Mouse (Mus musculus): ENCODE measurements around the gene Grm5. TPM values are rescaled to one million over a fixed set of nuclear protein-coding genes. Genes with fewer than 3 reads are reported as not detected.

Grm5 gene
- 1 to 10 TPM in 1 of 2 experiments, under 1 TPM in 1; 0.14 to 1.3 TPM for total RNA-seq (2021)
- long read RNA-seq, experiment 1 = 0 reads
- long read RNA-seq, experiment 2 = 0 reads

DNA sequence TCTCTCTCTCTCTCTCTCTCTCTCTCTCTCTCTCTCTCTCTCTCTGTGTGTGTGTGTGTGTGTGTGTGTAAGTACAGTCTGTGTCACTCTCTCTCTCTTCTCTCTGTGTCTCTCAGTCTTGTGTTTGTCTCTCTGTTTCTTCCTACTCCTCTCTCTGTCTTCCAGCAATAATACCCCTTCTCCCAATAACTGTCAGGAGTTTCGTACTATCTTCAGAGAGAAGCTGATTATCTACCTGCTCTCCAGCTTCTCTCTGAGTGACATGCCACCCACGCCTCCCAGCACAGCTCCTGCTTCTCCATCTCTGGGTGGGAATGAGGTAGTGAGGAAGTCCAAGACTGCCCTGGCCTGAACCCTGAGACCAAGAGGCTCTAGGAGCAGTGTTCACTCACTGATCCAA, at the start of gene Grm5:
TSS of gene Grm5 (plus strand) at position 301 of the 400 bp plus-strand sequence.
- no peak for DNase-seq (ENCODE audit: low spot score in 2 of 2)

DNA sequence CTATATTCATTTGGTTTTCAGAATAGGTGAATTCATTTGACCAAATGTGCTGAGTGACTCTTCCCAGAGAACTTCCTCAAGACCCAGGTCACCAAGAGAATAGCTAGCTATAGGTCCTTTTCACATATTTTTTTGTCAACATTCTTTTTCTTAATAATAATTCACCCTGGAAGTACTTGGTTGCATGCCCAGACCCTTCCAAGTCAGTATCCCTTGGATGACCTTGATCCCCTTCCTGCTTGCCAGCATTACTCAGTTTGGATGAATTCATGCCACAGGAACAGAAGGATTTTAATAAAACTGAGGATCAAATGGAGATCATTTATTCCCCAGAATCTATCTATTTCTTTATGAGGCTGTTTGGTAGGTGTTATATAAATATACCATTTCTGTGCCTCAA, 44.9 kb upstream of the Grm5 start:
- DNase-seq (ENCODE audit: low spot score in 2 of 2) = no peak

DNA sequence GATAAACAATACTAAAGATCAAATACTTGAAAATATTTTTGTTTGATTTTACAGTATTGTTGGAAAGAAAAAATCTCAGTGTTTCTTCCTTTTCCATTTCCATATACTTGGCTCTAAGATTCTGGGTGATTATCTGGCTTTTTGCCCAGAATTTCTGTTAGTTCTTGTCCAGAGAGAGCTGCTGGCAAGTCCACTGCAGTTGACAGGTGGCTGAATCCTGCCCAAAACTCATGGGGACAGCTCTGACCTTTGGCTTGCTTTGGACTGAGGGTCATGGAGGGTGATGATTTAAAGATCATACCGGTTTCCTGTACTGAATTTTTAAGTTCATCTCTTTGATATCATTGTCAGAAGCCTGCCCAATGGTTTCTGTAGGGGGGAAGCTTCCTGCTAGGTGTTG, 18.7 kb upstream of the Grm5 start:
- no peak for DNase-seq (ENCODE audit: low spot score in 2 of 2)

DNA sequence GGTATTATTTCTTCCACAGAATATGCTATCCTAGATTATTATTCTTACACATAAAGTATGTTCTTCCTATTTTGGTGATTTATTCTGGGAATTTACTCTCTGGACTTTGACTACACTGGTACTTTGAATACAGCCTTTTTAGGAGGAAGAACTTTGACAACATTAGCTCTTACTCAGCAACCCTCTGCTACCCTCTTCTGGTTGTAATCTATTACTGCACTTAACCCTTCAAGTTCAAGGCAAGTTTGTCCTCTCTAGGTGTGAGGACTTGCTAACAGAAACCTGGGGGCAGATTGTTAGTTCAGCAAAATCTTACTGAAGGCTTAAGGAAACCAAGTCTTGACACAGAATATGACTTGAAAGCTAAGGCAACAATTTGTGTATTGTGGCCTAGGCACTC, 17.5 kb upstream of the Grm5 start:
- no peak for DNase-seq (ENCODE audit: low spot score in 2 of 2)

DNA sequence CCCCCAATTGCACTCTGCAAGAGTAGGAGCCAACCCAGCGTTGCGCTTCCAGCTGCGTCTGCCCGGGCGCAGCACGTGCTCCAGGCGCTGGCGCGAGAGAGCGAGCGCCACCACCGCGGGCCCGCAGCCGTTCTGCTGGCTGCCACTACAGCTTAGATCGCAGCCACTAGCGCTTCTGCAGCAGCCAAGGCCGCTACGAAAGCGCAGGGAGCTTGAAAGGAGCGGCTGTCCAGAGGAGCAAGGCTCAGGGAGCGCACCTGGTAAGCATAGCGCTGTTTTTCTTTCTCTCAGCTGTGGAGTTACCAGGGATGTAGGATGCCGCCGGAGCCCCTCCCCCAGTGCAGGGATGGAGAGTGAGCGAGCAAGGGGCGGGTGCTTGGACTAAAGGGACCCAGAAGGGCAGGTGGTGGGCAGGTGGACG, 323 bp downstream of the Grm5 start:
- DNase-seq (ENCODE audit: low spot score in 2 of 2) = peak in 1 of 2 experiments; percentile 4

DNA sequence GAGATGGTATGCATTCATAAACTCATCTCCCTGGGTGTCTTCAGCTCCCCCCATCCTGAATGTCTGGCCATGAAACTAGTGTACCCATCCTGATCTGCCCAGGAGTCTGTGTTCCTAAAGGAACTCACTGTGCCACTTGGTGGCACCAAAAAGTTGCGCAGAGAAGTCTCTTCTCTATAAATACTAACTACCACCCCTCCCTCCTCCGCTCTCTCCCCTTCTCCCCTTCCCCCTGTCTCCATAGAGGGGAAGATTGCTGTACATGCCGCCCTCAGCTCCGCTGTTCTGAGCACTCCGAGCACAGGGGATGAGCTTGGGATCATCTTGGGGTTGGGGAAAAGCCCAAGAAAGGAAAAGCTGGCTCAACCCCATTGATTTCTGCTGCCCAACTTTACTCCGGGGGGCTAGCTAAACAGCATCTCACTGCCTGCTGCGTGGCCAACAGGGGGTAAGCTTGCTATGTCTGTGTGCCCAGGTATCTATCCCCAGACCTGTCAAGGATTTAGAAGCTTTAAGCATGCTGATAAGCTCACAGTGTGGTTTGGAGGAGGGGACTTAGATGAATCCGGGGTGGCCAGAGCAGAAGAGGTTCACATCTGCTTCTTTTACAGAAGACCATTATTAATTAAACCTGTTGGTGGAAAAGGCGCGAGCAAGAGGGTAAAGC, 2.4 kb downstream of the Grm5 start:
- no peak for DNase-seq (ENCODE audit: low spot score in 2 of 2)

DNA sequence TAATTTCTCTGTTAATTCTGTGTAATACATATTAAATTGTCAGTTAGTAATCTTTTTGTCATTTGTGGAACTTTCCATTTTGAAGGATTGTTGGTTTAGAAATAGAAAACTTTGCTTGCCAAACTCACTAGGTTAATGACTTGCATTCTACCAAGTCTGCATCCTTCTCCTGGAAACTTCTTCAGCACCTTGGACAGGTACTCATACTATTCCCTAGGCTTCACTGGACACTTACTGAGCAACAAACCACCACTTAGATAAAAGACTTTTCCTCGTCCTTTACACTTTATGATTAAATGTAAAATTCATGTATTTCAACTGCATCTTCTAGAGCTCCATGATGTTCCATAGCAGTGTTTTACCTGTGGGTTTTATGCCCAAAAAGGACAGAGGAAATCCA, 4.0 kb downstream of the Grm5 start:
- DNase-seq (ENCODE audit: low spot score in 2 of 2) = no peak

DNA sequence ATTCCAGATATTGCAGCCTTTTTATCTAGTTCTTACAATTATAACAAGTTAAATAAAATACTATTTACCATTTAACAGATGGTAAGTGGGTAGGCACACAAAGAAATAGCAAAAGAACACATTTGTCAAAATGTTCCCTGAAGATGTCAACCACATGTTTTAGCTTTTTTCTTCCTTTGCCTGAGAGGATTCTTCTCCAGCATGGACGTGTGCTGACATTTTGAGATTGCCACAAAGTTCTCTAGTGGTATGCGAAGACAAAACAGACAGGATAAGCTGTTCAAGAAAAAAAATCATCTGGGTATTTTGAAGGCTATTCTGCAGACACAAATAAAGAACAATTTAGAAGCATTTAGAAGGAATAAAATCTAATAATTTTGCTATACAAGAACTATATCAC, 42.3 kb downstream of the Grm5 start:
- no peak for DNase-seq (ENCODE audit: low spot score in 2 of 2)

DNA sequence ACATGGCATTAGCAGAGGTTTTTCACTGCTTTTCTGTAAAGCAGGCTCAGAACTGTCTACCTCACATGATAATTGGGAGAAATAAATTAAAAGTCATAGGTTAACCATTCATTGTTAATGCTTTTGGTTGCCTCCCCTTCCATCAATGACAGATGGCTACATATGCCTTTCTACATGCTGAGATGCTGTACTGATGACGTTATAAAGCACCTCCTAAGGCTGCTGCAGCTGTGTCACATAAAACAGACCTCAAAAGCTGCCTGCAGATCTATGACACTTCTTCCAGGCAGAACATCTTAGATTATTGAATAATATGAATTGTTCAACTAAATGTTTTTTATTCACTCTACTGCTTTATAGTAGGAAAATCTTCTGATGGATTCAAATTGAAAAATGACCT, 51.6 kb downstream of the Grm5 start:
- DNase-seq (ENCODE audit: low spot score in 2 of 2) = no peak

DNA sequence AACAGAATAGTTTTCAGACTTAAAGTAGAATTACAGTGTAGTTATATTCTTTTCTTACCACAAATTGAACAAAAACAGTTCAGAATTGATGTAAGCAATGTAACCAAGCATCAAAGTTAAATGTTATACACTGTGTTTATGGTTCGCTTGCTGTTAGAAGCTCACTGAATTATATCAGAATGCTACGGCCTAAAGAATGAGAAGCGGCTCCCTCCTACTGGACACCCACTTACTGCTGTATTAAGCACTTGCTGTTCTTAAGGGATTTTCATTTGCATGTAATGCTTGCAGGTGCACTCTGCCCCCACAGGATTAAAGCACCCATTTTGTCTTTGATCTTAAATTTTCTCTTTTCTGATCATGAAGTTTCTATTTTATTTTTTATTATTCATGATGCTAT, 66.6 kb downstream of the Grm5 start:
- no peak for DNase-seq (ENCODE audit: low spot score in 2 of 2)

DNA sequence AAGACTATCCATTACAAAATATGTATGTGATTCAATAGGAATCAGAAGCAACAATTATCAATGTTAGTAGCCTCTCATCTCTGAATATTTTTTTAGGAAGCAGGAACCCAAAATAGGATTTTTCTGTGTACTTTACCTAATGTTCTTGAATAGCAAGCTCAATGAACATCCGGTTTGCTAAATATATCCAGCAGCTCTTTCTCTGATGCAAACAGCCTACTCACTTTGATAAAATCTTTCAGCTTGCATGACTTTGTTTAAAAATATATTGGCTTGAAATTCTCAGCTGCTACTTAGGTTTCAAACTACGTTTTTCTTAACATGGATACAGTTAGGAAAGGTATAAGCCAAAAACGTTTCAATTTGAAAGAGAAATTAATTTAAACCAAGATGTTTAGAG, 77.8 kb downstream of the Grm5 start:
- no peak for DNase-seq (ENCODE audit: low spot score in 2 of 2)

DNA sequence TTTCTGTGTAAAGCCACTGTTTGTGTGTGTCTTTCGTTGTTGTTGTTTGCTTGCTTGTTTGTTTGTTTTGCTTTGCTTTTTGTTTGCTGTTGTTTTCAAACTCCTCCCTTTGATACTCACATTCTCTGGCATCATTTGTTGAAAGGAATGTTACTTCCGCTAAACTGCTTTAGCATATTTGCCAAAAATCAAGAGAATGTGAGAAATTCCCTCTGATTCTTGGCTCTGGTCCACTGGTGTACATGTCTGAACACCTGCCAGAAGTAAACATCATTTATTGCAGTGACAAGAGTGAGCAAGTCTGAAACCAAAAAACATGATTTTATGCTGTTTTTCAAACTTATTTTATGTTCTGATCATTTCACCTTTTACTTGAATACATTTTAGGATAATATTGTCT, 80.1 kb downstream of the Grm5 start:
- DNase-seq (ENCODE audit: low spot score in 2 of 2) = no peak

DNA sequence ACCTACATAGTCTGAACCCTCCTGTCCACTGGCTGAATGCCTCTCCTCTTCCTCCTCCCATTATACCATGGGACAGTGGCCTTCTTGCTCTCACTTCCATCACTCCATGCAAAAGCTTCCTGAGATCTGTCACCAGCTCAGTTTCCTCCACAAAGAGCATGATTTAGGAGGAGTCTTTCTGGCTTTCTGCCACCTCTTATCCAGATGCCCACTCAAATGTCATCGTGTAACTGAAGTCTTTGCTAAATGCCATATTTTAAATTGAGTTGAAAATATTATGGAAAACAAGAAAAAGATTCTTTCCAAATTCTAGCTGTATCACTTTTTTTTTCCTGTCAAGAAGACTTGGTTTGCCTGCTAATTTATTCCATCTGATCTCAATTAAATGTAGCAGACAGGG, 132.4 kb downstream of the Grm5 start:
- no peak for DNase-seq (ENCODE audit: low spot score in 2 of 2)

DNA sequence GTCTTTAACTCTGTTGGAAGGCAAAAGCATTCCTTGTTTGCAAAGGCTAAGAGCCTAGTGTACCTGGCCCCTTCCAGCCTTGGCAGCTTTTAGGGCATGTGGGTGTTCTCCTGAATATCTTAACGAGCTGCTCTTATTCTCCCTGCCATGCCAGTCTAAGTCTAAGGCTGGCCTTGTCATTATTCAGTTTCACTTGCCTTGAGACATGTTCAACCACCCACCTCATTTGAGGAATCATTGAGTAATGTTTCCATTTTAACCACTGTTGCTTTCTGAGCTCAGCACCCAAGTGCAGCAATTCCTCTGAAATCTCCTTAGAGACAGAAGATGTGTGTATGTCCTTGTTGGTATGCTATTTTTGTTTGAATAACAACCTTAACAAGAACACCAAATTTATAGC, 134.7 kb downstream of the Grm5 start:
- no peak for DNase-seq (ENCODE audit: low spot score in 2 of 2)

DNA sequence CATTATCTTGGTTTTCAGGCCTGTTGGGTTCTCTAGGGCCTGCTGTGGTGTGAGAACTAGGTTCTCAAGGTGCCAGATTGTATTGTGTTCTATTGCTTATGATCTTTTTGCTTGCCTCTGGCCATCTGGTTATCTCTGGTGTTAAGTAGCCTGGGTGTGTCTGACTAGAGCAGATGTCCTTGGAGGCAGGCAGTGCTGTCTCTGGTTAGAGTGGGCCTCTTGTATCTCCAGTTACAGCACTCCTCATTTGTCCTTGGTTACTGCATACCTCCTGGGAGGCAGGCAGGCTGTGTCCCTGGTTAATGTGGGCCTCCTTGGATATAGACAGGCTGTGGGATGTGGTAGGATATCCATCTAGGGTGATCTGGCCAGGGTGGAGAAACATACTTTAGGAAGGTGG, 150.5 kb downstream of the Grm5 start:
- DNase-seq (ENCODE audit: low spot score in 2 of 2) = no peak

DNA sequence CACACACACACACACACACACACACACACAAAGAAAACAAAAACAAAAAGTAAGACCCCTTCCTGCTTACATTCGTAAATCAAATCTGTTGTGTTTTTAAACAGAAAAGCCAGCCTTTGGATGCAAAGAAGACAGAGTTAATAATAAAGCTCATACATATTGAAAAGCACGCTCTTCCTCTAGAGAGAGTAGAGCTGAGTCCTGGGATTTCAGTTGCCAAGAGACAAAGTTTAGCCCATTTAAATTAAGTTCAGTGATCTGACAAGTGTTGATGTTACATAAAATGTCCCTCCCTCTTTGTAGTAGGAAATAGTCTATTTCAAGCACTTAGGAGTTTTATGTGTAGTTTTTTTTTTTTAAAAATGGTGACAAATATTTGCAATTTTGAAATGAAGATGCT, 178.0 kb downstream of the Grm5 start:
- DNase-seq (ENCODE audit: low spot score in 2 of 2) = no peak

DNA sequence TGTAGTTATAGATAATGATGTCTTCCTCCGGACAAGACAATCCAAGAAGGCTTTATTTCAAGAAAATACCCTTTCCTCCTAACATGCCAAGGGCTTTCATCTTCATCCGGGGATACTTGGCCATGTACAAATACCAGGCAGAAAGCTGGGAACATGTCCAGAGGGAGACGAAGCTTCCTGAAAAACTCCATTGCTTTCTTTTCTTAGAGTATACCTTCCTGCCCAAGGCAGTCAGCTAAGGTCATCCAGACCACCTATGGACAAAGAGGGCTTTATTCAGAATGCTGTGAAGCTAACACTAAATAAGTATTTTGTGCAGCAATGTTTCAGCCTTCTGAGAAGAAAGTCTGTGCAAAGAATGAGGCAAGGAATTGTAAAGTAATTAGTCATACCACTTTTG, 178.4 kb downstream of the Grm5 start:
- no peak for DNase-seq (ENCODE audit: low spot score in 2 of 2)

DNA sequence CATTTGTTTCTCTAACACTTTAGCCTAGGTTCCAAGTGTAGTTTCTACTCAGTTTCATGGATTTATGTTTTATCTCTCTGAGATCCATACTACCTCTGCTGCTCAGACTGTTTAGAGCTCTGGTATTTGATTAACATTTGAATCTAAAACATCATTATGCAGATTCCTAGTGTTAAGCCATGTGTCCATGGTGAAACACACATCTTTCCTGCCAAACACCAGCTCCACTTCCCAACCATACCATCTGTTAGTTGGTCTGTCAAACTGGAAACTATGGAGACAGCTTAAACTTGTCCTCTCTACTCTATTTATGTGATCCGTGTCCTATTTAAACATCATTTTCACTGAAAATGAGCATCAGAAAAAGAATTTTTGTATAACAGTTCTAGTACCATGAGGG, 203.6 kb downstream of the Grm5 start:
- no peak for DNase-seq (ENCODE audit: low spot score in 2 of 2)

DNA sequence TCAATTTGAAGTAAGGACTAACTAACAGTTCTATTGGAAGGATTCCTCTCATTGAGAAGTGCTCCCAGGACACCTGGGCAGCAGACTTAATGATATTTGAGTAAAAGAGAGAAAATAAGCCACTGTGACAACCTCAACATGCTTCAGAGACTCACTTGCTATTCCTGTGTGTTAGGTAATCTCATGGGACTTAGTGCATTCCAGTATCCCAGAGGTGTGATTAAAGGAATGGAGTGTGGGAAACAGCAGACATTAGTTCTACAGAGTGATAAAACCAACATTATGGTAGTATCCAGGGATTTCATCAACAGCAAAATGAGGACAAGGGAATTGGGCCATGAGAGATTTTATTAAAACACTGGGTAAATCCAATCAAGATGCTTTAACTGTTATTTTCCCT, 205.0 kb downstream of the Grm5 start:
- DNase-seq (ENCODE audit: low spot score in 2 of 2) = no peak

DNA sequence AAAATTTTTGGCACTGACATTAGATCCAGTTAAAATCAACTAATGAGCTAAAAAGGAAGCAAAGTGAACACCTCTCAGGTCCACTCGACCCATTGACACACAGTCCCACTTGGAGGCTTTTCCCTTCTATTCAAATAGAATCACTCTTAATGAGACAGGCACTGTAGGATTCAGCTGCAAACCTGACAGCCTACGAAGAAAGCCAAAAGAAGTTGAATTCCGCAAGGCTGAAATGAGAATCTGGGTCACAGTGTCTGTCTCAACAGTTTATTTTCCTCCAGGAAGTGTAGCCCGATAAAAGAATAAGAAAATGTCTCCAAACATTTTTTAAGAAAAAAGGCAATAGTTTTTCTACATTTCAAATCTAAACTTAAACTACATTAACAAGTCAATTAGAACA, 209.9 kb downstream of the Grm5 start:
- DNase-seq (ENCODE audit: low spot score in 2 of 2) = no peak

DNA sequence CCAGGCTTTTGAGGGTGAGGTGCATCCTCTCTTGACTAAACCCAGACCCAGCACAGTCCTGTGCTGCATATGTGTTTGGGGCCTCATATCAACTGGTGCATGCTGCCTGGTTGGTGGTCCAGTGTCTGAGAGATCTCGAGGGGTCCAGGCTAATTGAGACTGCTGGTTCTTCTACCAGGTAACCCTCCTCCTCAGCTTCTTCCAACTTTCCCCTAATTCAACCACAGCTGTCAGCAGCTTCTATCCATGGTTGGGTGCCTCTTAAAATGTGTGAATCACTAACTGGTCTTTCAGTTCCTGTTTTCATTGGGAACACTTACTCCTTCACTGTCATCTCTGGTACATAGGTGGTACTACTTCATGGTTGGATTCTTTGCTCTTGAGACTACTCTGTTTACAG, 240.9 kb downstream of the Grm5 start:
- no peak for DNase-seq (ENCODE audit: low spot score in 2 of 2)

DNA sequence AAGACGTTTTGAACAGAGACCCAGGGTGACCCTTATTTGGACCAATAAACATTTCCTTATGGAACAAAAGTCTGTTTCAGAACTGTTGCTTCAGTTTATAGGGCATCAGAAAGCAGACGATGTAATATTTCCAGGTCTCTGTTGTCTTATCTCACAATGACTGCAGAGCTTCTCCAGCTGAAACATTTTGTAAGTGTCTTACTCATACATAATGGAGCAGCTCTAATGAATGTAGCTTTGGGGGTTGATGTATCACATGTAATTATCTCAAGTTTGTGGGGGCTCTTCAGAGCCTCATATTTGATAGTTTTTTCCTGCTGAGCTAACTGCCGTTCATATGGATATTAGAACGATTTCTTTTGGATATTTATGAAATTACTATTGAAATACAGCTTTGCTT, 250.7 kb downstream of the Grm5 start:
- DNase-seq (ENCODE audit: low spot score in 2 of 2) = no peak

DNA sequence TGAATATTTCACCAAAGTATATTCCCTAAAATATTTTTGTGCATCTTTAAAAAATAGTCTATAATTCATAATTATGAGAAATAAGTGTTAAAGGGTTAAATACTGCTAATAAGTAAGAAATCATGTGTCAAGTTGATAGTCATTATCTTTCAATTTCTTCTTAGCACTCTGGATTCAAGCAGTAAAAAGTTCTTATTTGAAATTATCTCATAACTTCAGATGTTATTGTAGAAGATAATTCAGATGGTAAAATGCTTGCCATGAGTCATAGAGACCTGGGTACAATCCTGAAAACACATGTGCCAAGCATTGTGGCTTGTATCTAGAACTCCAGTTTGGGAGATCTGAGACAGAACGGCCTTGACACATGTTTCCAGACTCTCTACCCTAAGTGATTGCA, 254.6 kb downstream of the Grm5 start:
- no peak for DNase-seq (ENCODE audit: low spot score in 2 of 2)

DNA sequence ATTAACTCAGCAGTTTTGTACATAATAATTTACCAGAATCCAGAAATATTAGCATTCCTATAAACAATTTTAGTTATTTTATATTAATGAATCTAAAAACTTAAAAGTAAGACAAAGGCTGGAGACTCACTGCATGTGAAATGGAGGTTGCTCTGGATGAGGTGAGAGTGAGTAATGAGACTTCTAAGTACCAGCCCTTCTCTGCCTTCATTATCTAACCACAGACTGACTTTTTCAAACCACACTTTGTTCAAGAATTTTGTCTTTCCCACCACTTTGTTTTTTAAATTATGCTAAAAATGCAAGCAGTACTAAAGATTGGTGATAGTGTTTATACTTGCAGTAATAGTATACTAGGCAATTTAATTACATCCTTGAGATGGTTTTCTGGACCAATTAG, 259.5 kb downstream of the Grm5 start:
- DNase-seq (ENCODE audit: low spot score in 2 of 2) = no peak
